8 mouse cellular contexts compared by ENCODE assay signal in the genomic region with DNA sequence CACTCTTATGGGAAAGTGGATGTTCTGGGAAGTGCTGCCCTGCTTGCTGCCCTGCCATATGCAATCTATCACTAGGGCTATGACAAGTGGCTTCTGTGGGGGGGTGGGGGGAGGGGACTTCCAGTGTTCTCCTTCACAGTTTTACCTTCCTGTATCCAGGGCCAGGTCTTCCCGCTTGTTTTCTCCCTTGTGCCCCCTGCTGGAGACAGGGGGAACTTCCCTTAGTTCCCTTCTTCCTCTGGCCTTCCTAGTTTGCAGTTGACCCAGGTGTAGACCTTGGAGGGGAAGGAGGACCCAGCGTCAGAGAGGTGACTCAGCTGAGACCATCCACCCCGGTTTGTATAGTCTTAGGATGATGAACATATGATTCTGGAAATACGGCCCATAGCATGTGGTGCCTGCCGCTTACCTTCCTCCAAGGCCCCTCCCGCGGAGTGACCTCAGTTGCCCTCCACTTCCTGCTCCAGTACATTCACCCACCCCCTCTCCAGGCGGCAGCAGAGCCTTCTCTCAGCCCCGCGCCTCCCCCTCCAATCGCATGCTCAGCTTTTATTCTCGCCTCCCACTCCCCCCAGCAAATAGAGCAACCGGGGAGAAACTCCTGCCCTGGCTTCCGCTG. TPM values are rescaled to one million over a fixed set of nuclear protein-coding genes. Genes with fewer than 3 reads are reported as not detected.
A peak's percentile ranks its signal among the peaks of the same experiment; 100 is the strongest.
DNase-seq lines count a peak whose midpoint lies in the region; ATAC-seq lines count a peak whose summit lies in the region.

No protein-coding gene starts in this region.

- no peaks in the 10 kb centered on the region for H3K27me3 ChIP-seq in forebrain, embryonic 11.5 days (ENCODE audit: control insufficient read depth, insufficient read depth, low read length)
- H3K27me3 ChIP-seq in forebrain, embryonic 12.5 days: peaks cover 27% of the 10 kb centered on the region
- peaks cover 4% of the 10 kb centered on the region for H3K27me3 ChIP-seq in kidney, embryonic 14.5 days (ENCODE audit: control insufficient read depth, insufficient read depth, low read length)

- ATAC-seq in forebrain, embryonic 11.5 days (replicated peaks; ENCODE audit: low FRiP score): no peak
- ATAC-seq in forebrain, embryonic 12.5 days (ENCODE audit: low FRiP score): no peak
- no peak for ATAC-seq in kidney, embryonic 14.5 days (ENCODE audit: low FRiP score, low TSS enrichment)
- no peak for ATAC-seq in activated CD4-positive, CD25-positive, alpha-beta regulatory T cell, adult 4 months

- WGBS in forebrain, embryonic 11.5 days: 30% methylated on average over 14 of the region's 14 CpGs
- WGBS in forebrain, embryonic 12.5 days: 40% methylated on average over 14 of the region's 14 CpGs
- 10% methylated on average over 14 of the region's 14 CpGs for WGBS in kidney, embryonic 14.5 days

- H3K9ac ChIP-seq in forebrain, embryonic 11.5 days (ENCODE audit: low read length): no peak overlapping the region
- no peak overlapping the region for H3K9ac ChIP-seq in forebrain, embryonic 12.5 days
- no peak overlapping the region for H3K9ac ChIP-seq in kidney, embryonic 14.5 days (ENCODE audit: low read depth, low read length)

- DNase-seq in forebrain, embryonic 11.5 days (ENCODE audit: low spot score): peak; percentile 78
- peak; percentile 24 for DNase-seq in ovary, postnatal 14 days (ENCODE audit: low spot score)
- no peak for DNase-seq in ovary, postnatal 10 days (ENCODE audit: low spot score)
- peak; percentile 54 to 55 for DNase-seq in cerebellum, postnatal 36 days
- DNase-seq in lung, postnatal 36 days: peak; percentile 54

- peaks cover 5% of the 10 kb centered on the region; the same call in 1 of the 2 replicates for H3K4me1 ChIP-seq in forebrain, embryonic 11.5 days (replicated peaks; ENCODE audit: control insufficient read depth, insufficient read depth, low read length)
- H3K4me1 ChIP-seq in forebrain, embryonic 12.5 days: peaks cover 13% of the 10 kb centered on the region
- H3K4me1 ChIP-seq in kidney, embryonic 14.5 days (ENCODE audit: control insufficient read depth, insufficient read depth, low read length): peaks cover 7% of the 10 kb centered on the region; the same call in 1 of the 2 replicates

- no peak overlapping the region for H3K27ac ChIP-seq in forebrain, embryonic 11.5 days (ENCODE audit: low read depth, low read length)
- no peak overlapping the region for H3K27ac ChIP-seq in forebrain, embryonic 12.5 days
- H3K27ac ChIP-seq in kidney, embryonic 14.5 days (ENCODE audit: low read depth, low read length): no peak overlapping the region

- H3K36me3 ChIP-seq in forebrain, embryonic 11.5 days (ENCODE audit: control insufficient read depth, insufficient read depth, low read length): no peaks in the 10 kb centered on the region
- no peaks in the 10 kb centered on the region for H3K36me3 ChIP-seq in forebrain, embryonic 12.5 days (replicated peaks)
- no peaks in the 10 kb centered on the region for H3K36me3 ChIP-seq in kidney, embryonic 14.5 days (ENCODE audit: control insufficient read depth, insufficient read depth, low read length)

- no peak overlapping the region for H3K4me2 ChIP-seq in forebrain, embryonic 11.5 days (ENCODE audit: low read depth, low read length, severe bottlenecking)
- H3K4me2 ChIP-seq in forebrain, embryonic 12.5 days: no peak overlapping the region
- peak overlapping the region; percentile 6; the same call in 1 of the 2 replicates for H3K4me2 ChIP-seq in kidney, embryonic 14.5 days (replicated peaks; ENCODE audit: low read depth, low read length)

- H3K9me3 ChIP-seq in forebrain, embryonic 11.5 days (ENCODE audit: control insufficient read depth, low read length): no peaks in the 10 kb centered on the region
- H3K9me3 ChIP-seq in forebrain, embryonic 12.5 days: no peaks in the 10 kb centered on the region
- no peaks in the 10 kb centered on the region for H3K9me3 ChIP-seq in kidney, embryonic 14.5 days (ENCODE audit: control insufficient read depth, low read length)

- H3K4me3 ChIP-seq in forebrain, embryonic 11.5 days (ENCODE audit: low read depth, low read length): no peak overlapping the region
- no peak overlapping the region for H3K4me3 ChIP-seq in forebrain, embryonic 12.5 days (replicated peaks)
- no peak overlapping the region for H3K4me3 ChIP-seq in kidney, embryonic 14.5 days (ENCODE audit: low read length)

RNA-seq across cellular contexts. Expression of a gene that starts 4.5 kb away (rescaled TPM):
- 16.3 and 18.4 TPM in 2 replicates for polyA plus RNA-seq in forebrain, embryonic 11.5 days (2014; fragmentation: Nextera tagmentation; extraction: Ambion mirVana)
- 24.4 and 24.6 TPM in 2 replicates for polyA plus RNA-seq in forebrain, embryonic 12.5 days (2016; fragmentation: Nextera tagmentation; extraction: Ambion mirVana)
- polyA plus RNA-seq in kidney, embryonic 14.5 days (2014; fragmentation: Nextera tagmentation; extraction: Ambion mirVana): 4.7 and 5.8 TPM in 2 replicates
- polyA plus RNA-seq in activated CD4-positive, CD25-positive, alpha-beta regulatory T cell, adult 4 months (2017; shearing (Covaris generic)): not detected

RNA-seq across cellular contexts. Expression of a gene that starts 32.1 kb away (rescaled TPM):
- polyA plus RNA-seq in forebrain, embryonic 11.5 days (2014; fragmentation: Nextera tagmentation; extraction: Ambion mirVana): 90.3 and 92.5 TPM in 2 replicates
- polyA plus RNA-seq in forebrain, embryonic 12.5 days (2016; fragmentation: Nextera tagmentation; extraction: Ambion mirVana): 82.4 and 83.0 TPM in 2 replicates
- 31.3 and 56.5 TPM in 2 replicates for polyA plus RNA-seq in kidney, embryonic 14.5 days (2014; fragmentation: Nextera tagmentation; extraction: Ambion mirVana)
- polyA plus RNA-seq in activated CD4-positive, CD25-positive, alpha-beta regulatory T cell, adult 4 months (2017; shearing (Covaris generic)): under 1 TPM in 1 of 2 experiments, not detected in 1; 0.38 TPM

RNA-seq across cellular contexts. Expression of a gene that starts 32.6 kb away (rescaled TPM):
- polyA plus RNA-seq in forebrain, embryonic 11.5 days (2014; fragmentation: Nextera tagmentation; extraction: Ambion mirVana): 2.5 and 3.0 TPM in 2 replicates
- 3.3 and 3.5 TPM in 2 replicates for polyA plus RNA-seq in forebrain, embryonic 12.5 days (2016; fragmentation: Nextera tagmentation; extraction: Ambion mirVana)
- polyA plus RNA-seq in kidney, embryonic 14.5 days (2014; fragmentation: Nextera tagmentation; extraction: Ambion mirVana): 0.27 and 0.61 TPM in 2 replicates
- polyA plus RNA-seq in activated CD4-positive, CD25-positive, alpha-beta regulatory T cell, adult 4 months (2017; shearing (Covaris generic)): under 1 TPM in 1 of 2 experiments, not detected in 1; 0.08 TPM

Comparison
In these comparisons a context has a peak if more than half of its experiments do, and no peak if none do; other contexts are left out.
1. RNA of a gene that starts 32.1 kb away (polyA plus RNA-seq): 90.3 to 92.5 TPM in forebrain, embryonic 11.5 days, 82.4 to 83.0 TPM in forebrain, embryonic 12.5 days and 31.3 to 56.5 TPM in kidney, embryonic 14.5 days; 0.38 TPM in activated CD4-positive, CD25-positive, alpha-beta regulatory T cell, adult 4 months; every median in the first group is over 10 times any median in the second.